Mouse (Mus musculus): Measurements from ENCODE around the gene Map3k10.

DNA sequence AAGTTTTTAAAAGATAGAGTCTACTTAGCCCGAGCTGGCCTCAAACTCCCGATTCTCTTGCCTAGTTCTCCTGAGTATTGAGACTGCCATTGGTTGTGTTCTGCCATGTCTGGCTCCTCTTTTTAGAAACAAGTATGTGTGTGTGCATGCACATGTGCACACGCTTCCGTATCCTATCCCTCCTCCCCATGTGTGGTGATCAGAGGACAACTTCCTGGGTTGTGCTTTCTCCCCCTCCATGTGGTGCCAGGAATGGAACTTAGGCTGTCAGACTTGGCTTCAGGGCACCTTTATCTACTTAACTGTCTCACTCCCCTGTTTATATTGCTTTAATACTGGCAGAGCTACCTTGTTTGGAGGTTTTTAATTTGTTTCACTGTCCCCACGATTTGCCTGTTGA, 10.8 kb upstream of the Map3k10 start:
- TF ChIP-seq CTCF (IDR thresholded peaks at IDR 0.05; ENCODE audit: low read depth) (no peak), EP300 (optimal IDR thresholded peaks at IDR 0.05) (no peak)

All from stomach, postnatal 0 days (tissue).